Mouse (Mus musculus): Measurements from ENCODE around the gene Dync1i2.

DNA sequence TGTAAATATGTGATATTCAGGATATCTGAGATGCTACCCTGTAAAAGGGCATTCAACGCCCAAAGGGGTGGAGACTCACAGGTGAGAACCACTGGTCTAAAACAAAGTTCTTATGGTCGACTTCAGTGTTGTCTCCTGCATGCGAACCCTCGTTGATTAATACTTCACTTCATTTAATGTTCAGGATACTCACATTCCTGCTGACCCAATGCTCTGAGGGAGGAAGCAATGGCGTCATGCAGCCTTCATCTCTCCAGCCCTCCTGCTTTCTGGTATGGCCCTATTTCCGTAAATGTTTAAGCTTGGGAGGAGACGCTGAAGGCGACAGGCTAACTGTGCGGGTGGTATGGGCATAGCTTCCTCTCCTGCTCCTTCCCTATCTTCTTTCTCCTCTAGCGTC is 31.8 kb upstream of the Dync1i2 start:
- TF ChIP-seq CTCF (IDR thresholded peaks at IDR 0.05; ENCODE audit: low read depth, low read length) (no peak), TAL1 (conservative IDR thresholded peaks at IDR 0.05; ENCODE audit: low read depth, low read length) (no peak), GATA2 (IDR thresholded peaks at IDR 0.05; ENCODE audit: borderline replicate concordance, low read depth, low read length) (no peak), GATA1 (IDR thresholded peaks at IDR 0.05; ENCODE audit: borderline replicate concordance, low read length) (no peak)
